Mouse (Mus musculus): ENCODE data around the gene A930033H14Rik.

The A930033H14Rik gene

GRCm38 (mm10) chr10:69225951-69226350, 13.1 kb upstream of the A930033H14Rik start:
- DNase-seq: no peak

GRCm38 (mm10) chr10:69225471-69225870, 12.6 kb upstream of the A930033H14Rik start:
- no peak for DNase-seq

GRCm38 (mm10) chr10:69224276-69224675, 11.4 kb upstream of the A930033H14Rik start:
- DNase-seq: no peak

- no peak for DNase-seq
Measured at GRCm38 (mm10) chr10:69223232-69223631, 10.3 kb upstream of the A930033H14Rik start.

- no peak for DNase-seq
Measured at GRCm38 (mm10) chr10:69221955-69222354, 9.1 kb upstream of the A930033H14Rik start.

GRCm38 (mm10) chr10:69221148-69221547, 8.2 kb upstream of the A930033H14Rik start:
- no peak for DNase-seq

GRCm38 (mm10) chr10:69220296-69220695, 7.4 kb upstream of the A930033H14Rik start:
- DNase-seq: no peak

- no peak for DNase-seq
Measured at GRCm38 (mm10) chr10:69219289-69219626, 6.4 kb upstream of the A930033H14Rik start.

GRCm38 (mm10) chr10:69218458-69219288, 5.8 kb upstream of the A930033H14Rik start:
- DNase-seq: no peak

GRCm38 (mm10) chr10:69217127-69217690, 4.3 kb upstream of the A930033H14Rik start:
- no peak for DNase-seq

GRCm38 (mm10) chr10:69213986-69214385, 1.1 kb upstream of the A930033H14Rik start:
- DNase-seq: no peak

GRCm38 (mm10) chr10:69213451-69213877, 566 bp upstream of the A930033H14Rik start:
- DNase-seq: no peak

- DNase-seq: no peak
Measured at GRCm38 (mm10) chr10:69211976-69212375, 922 bp downstream of the A930033H14Rik start.

GRCm38 (mm10) chr10:69211560-69211959, 1.3 kb downstream of the A930033H14Rik start:
- no peak for DNase-seq

- DNase-seq: no peak
Measured at GRCm38 (mm10) chr10:69210659-69211058, 2.2 kb downstream of the A930033H14Rik start.

- DNase-seq: no peak
Measured at GRCm38 (mm10) chr10:69210006-69210405, 2.9 kb downstream of the A930033H14Rik start.

- DNase-seq: no peak
Measured at GRCm38 (mm10) chr10:69208705-69209104, 4.2 kb downstream of the A930033H14Rik start.

GRCm38 (mm10) chr10:69207981-69208630, 4.8 kb downstream of the A930033H14Rik start:
- no peak for DNase-seq

GRCm38 (mm10) chr10:69207481-69207880, 5.4 kb downstream of the A930033H14Rik start:
- no peak for DNase-seq

- DNase-seq: no peak
Measured at GRCm38 (mm10) chr10:69206081-69206480, 6.8 kb downstream of the A930033H14Rik start.

GRCm38 (mm10) chr10:69204677-69205400, 8.1 kb downstream of the A930033H14Rik start:
- no peak for DNase-seq

- no peak for DNase-seq
Measured at GRCm38 (mm10) chr10:69193721-69194120, 19.2 kb downstream of the A930033H14Rik start.

- DNase-seq: no peak
Measured at GRCm38 (mm10) chr10:69192266-69192665, 20.6 kb downstream of the A930033H14Rik start.

Data from cerebellum, adult 8-10 months (tissue).